Comparison of ENCODE assay signal across 12 mouse cellular contexts in genomic region chr17:35543412-35543861, GRCm38 (mm10). TPM values are rescaled to one million over a fixed set of nuclear protein-coding genes. Genes with fewer than 3 reads are reported as not detected.
DNase-seq lines count a peak whose midpoint lies in the region; ATAC-seq and TF ChIP-seq lines count a peak whose summit lies in the region.
"Had no signal": no experiment of that assay in that cellular context is flagged by ENCODE, and none has a peak within 500 bp of the region (broad histone marks: within the 10 kb centered on the region; RNA-seq: fewer than 3 reads in every experiment).

No protein-coding gene starts in this region.

- TF ChIP-seq CTCF in heart, postnatal 0 days (IDR thresholded peaks at IDR 0.05; ENCODE audit: low read depth), result no peak

- no peaks in the 10 kb centered on the region for H3K9me3 ChIP-seq in heart, postnatal 0 days (replicated peaks; ENCODE audit: control insufficient read depth, low read length)
- H3K9me3 ChIP-seq in heart, embryonic 10.5 days, result no peaks in the 10 kb centered on the region
- H3K9me3 ChIP-seq in embryonic facial prominence, embryonic 15.5 days (replicated peaks), result no peaks in the 10 kb centered on the region

- no peak overlapping the region for H3ac ChIP-seq in myocyte (ENCODE audit: control insufficient read depth, insufficient read length)

- peak; percentile 7 for DNase-seq in heart, postnatal 0 days (ENCODE audit: low spot score)
- no peak for DNase-seq in heart, embryonic 10.5 days (ENCODE audit: low spot score)
- peak; percentile 57 for DNase-seq in MN1 (ENCODE audit: low spot score)
- DNase-seq in kidney, postnatal 10 days, result no peak
- DNase-seq in kidney, postnatal 14 days, result no peak
- DNase-seq: cerebellum, postnatal 14 days; gastrocnemius, postnatal 36 days; kidney, adult 8-10 months; lung, postnatal 10 days had no signal

- H3K36me3 ChIP-seq in heart, postnatal 0 days (replicated peaks; ENCODE audit: control insufficient read depth, insufficient read depth, low read length), result no peaks in the 10 kb centered on the region
- H3K36me3 ChIP-seq in heart, embryonic 10.5 days, result no peaks in the 10 kb centered on the region
- H3K36me3 ChIP-seq in embryonic facial prominence, embryonic 15.5 days, result no peaks in the 10 kb centered on the region
- no peaks in the 10 kb centered on the region for H3K36me3 ChIP-seq in myocyte (ENCODE audit: control insufficient read depth, insufficient read depth)

- peak overlapping the region; percentile 0; the same call in 1 of the 2 replicates for H3K9ac ChIP-seq in heart, postnatal 0 days (replicated peaks; ENCODE audit: low read depth, low read length)
- H3K9ac ChIP-seq in embryonic facial prominence, embryonic 15.5 days, result no peak overlapping the region

- peaks cover 14% of the 10 kb centered on the region; the same call in 1 of the 2 replicates for H3K4me1 ChIP-seq in heart, postnatal 0 days (ENCODE audit: control insufficient read depth, insufficient read depth)
- peaks cover 17% of the 10 kb centered on the region for H3K4me1 ChIP-seq in heart, embryonic 10.5 days
- H3K4me1 ChIP-seq in embryonic facial prominence, embryonic 15.5 days, result peaks cover 15% of the 10 kb centered on the region; the same call in 1 of the 2 replicates

- no peak for TF ChIP-seq EP300 in heart, postnatal 0 days (IDR thresholded peaks at IDR 0.05; ENCODE audit: low read depth)

- peak overlapping the region; percentile 37 for H3K4me2 ChIP-seq in heart, postnatal 0 days (ENCODE audit: low read depth, low read length)
- H3K4me2 ChIP-seq in embryonic facial prominence, embryonic 15.5 days (replicated peaks), result 0 out of 2 replicates have a peak overlapping the region, but pooled peaks have one; percentile 8
- H3K4me2 ChIP-seq in myocyte (ENCODE audit: low read depth), result peak overlapping the region; percentile 66

- H3K27ac ChIP-seq in heart, postnatal 0 days (ENCODE audit: low read depth), result peak overlapping the region; percentile 15; the same call in 1 of the 2 replicates
- H3K27ac ChIP-seq in heart, embryonic 10.5 days, result no peak overlapping the region
- H3K27ac ChIP-seq in embryonic facial prominence, embryonic 15.5 days (replicated peaks), result no peak overlapping the region

- H3K27me3 ChIP-seq in heart, postnatal 0 days (ENCODE audit: control insufficient read depth, insufficient read depth, low read length), result no peaks in the 10 kb centered on the region
- 0 out of 2 replicates have a peak, but pooled peaks cover 7% of the 10 kb centered on the region for H3K27me3 ChIP-seq in heart, embryonic 10.5 days (ENCODE audit: insufficient read depth, poor library complexity, severe bottlenecking)
- H3K27me3 ChIP-seq in embryonic facial prominence, embryonic 15.5 days, result no peaks in the 10 kb centered on the region
- no peaks in the 10 kb centered on the region for H3K27me3 ChIP-seq in myocyte (ENCODE audit: control insufficient read depth, insufficient read depth, insufficient read length)

- WGBS in heart, postnatal 0 days, result 31% methylated on average over 14 of the region's 14 CpGs
- 51% methylated on average over 14 of the region's 14 CpGs for WGBS in heart, embryonic 10.5 days
- 31% methylated on average over 14 of the region's 14 CpGs for WGBS in embryonic facial prominence, embryonic 15.5 days

- no peak; the same call in 1 of the 2 replicates for ATAC-seq in heart, postnatal 0 days (ENCODE audit: insufficient read depth, low read depth)
- ATAC-seq in embryonic facial prominence, embryonic 15.5 days (ENCODE audit: insufficient number of reproducible peaks, low FRiP score, low TSS enrichment, low read depth), result no peak

- H3K79me2 ChIP-seq in myocyte (ENCODE audit: control insufficient read depth, insufficient read depth), result no peaks in the 10 kb centered on the region

- peak overlapping the region; percentile 16; the same call in 1 of the 2 replicates for H3K4me3 ChIP-seq in heart, postnatal 0 days (ENCODE audit: low read depth, low read length)
- H3K4me3 ChIP-seq in heart, embryonic 10.5 days, result no peak overlapping the region
- H3K4me3 ChIP-seq in embryonic facial prominence, embryonic 15.5 days (replicated peaks), result no peak overlapping the region
- H3K4me3 ChIP-seq in myocyte, result no peak overlapping the region

- TF ChIP-seq POLR2A in myocyte (IDR thresholded peaks at IDR 0.05; ENCODE audit: insufficient read length, low read depth), result peak; percentile 14

TF ChIP-seq in myocyte, 11 proteins besides CTCF, POLR2A, EP300 and RAD21:
- TF ChIP-seq REST (IDR thresholded peaks at IDR 0.05; ENCODE audit: insufficient read depth, insufficient read length), result no peak
- TF ChIP-seq TCF3 (IDR thresholded peaks at IDR 0.05; ENCODE audit: insufficient read length, low read depth), result no peak
- peak; percentile 35 for TF ChIP-seq TCF12 (IDR thresholded peaks at IDR 0.05; ENCODE audit: insufficient read depth, poor library complexity, severe bottlenecking)
- TF ChIP-seq MYOD1 (IDR thresholded peaks at IDR 0.05; ENCODE audit: control insufficient read depth in 1 of 3, insufficient read length in 2 of 3, low read depth in 2 of 3), result peak in 1 of 3 experiments; percentile 82
- TF ChIP-seq MYOG (IDR thresholded peaks at IDR 0.05; ENCODE audit: control insufficient read depth in 1 of 3, insufficient read depth in 1 of 3, insufficient read length in 2 of 3, low read depth in 2 of 3), result peak in 2 of 3 experiments; percentile 48 to 77
- TF ChIP-seq CEBPB (IDR thresholded peaks at IDR 0.05; ENCODE audit: insufficient read depth, poor library complexity, severe bottlenecking), result peak; percentile 72; the same call in 1 of the 2 replicates
- TF ChIP-seq POLR2AphosphoS2 (IDR thresholded peaks at IDR 0.05; ENCODE audit: insufficient read length, low read depth), result no peak

RNA-seq across cellular contexts. Expression of gene Cdsn, which starts 8.5 kb away (rescaled TPM):
- total RNA-seq in heart, postnatal 0 days (2014; rRNA removed; ENCODE audit: low replicate concordance), result 0.23 and 0.89 TPM in 2 replicates
- polyA plus RNA-seq in heart, postnatal 0 days (2015; fragmentation: Nextera tagmentation; extraction: Ambion mirVana), result 0.37 and 0.48 TPM in 2 replicates
- polyA plus RNA-seq in heart, embryonic 10.5 days (2016; fragmentation: Nextera tagmentation; extraction: Ambion mirVana), result 0.20 and 0.63 TPM in 2 replicates
- polyA plus RNA-seq in embryonic facial prominence, embryonic 15.5 days (2015; fragmentation: Nextera tagmentation; extraction: Ambion mirVana), result 12.1 and 12.5 TPM in 2 replicates
- polyA plus RNA-seq in myocyte (2012; fragmentation: generic; extraction: Trizol), result 55.4 TPM
- total RNA-seq: gastrocnemius, postnatal 36 days had no signal

RNA-seq across cellular contexts. Expression of gene Psors1c2, which starts 10.4 kb away (rescaled TPM):
- 1.3 TPM in 1 of 2 replicates, not detected in the other for total RNA-seq in heart, postnatal 0 days (2014; rRNA removed; ENCODE audit: low replicate concordance)
- 0.14 TPM in 1 of 2 replicates, not detected in the other for polyA plus RNA-seq in heart, postnatal 0 days (2015; fragmentation: Nextera tagmentation; extraction: Ambion mirVana)
- 0.81 and 1.1 TPM in 2 replicates for polyA plus RNA-seq in heart, embryonic 10.5 days (2016; fragmentation: Nextera tagmentation; extraction: Ambion mirVana)
- 20.4 and 22.7 TPM in 2 replicates for polyA plus RNA-seq in embryonic facial prominence, embryonic 15.5 days (2015; fragmentation: Nextera tagmentation; extraction: Ambion mirVana)
- polyA plus RNA-seq in myocyte (2012; fragmentation: generic; extraction: Trizol), result 0.07 TPM
- total RNA-seq: gastrocnemius, postnatal 36 days had no signal

RNA-seq across cellular contexts. Expression of gene 2300002M23Rik, which starts 23.8 kb away (rescaled TPM):
- total RNA-seq in heart, postnatal 0 days (2014; rRNA removed; ENCODE audit: low replicate concordance), result not detected in 2 replicates
- not detected in 2 replicates for polyA plus RNA-seq in heart, postnatal 0 days (2015; fragmentation: Nextera tagmentation; extraction: Ambion mirVana)
- not detected in 2 replicates for polyA plus RNA-seq in heart, embryonic 10.5 days (2016; fragmentation: Nextera tagmentation; extraction: Ambion mirVana)
- polyA plus RNA-seq in embryonic facial prominence, embryonic 15.5 days (2015; fragmentation: Nextera tagmentation; extraction: Ambion mirVana), result 21.5 and 39.7 TPM in 2 replicates
- not detected for polyA plus RNA-seq in myocyte (2012; fragmentation: generic; extraction: Trizol)
- total RNA-seq: gastrocnemius, postnatal 36 days; left cerebral cortex, postnatal 25 days had no signal

RNA-seq across cellular contexts. Expression of gene Cchcr1, which starts 26.5 kb away (rescaled TPM):
- 4.8 and 30.8 TPM in 2 replicates for total RNA-seq in heart, postnatal 0 days (2014; rRNA removed; ENCODE audit: low replicate concordance)
- 4.5 and 4.8 TPM in 2 replicates for polyA plus RNA-seq in heart, postnatal 0 days (2015; fragmentation: Nextera tagmentation; extraction: Ambion mirVana)
- polyA plus RNA-seq in heart, embryonic 10.5 days (2016; fragmentation: Nextera tagmentation; extraction: Ambion mirVana), result 17.2 and 17.9 TPM in 2 replicates
- polyA plus RNA-seq in embryonic facial prominence, embryonic 15.5 days (2015; fragmentation: Nextera tagmentation; extraction: Ambion mirVana), result 18.3 and 20.7 TPM in 2 replicates
- 8.8 TPM for polyA plus RNA-seq in myocyte (2012; fragmentation: generic; extraction: Trizol)

RNA-seq across cellular contexts. Expression of gene Tcf19, which starts 26.8 kb away (rescaled TPM):
- total RNA-seq in heart, postnatal 0 days (2014; rRNA removed; ENCODE audit: low replicate concordance), result 58.8 and 68.0 TPM in 2 replicates
- polyA plus RNA-seq in heart, postnatal 0 days (2015; fragmentation: Nextera tagmentation; extraction: Ambion mirVana), result 21.3 and 23.3 TPM in 2 replicates
- polyA plus RNA-seq in heart, embryonic 10.5 days (2016; fragmentation: Nextera tagmentation; extraction: Ambion mirVana), result 43.1 and 43.8 TPM in 2 replicates
- polyA plus RNA-seq in embryonic facial prominence, embryonic 15.5 days (2015; fragmentation: Nextera tagmentation; extraction: Ambion mirVana), result 86.0 and 86.2 TPM in 2 replicates
- 11.1 TPM for polyA plus RNA-seq in myocyte (2012; fragmentation: generic; extraction: Trizol)

Comparison
In these comparisons a context has a peak if more than half of its experiments do, and no peak if none do; other contexts are left out.
1. DNase-seq: peak in heart, postnatal 0 days (single experiment) and MN1 (single experiment); none in heart, embryonic 10.5 days (single experiment), kidney, postnatal 10 days (single experiment) and kidney, postnatal 14 days (single experiment).
2. H3K4me2 ChIP-seq: peak in every context shown above with its lines; median percentile 66 in myocyte; 37 in heart, postnatal 0 days; 8 in embryonic facial prominence, embryonic 15.5 days.
3. RNA of gene Psors1c2, which starts 10.4 kb away (polyA plus RNA-seq): 20.4 to 22.7 TPM in embryonic facial prominence, embryonic 15.5 days; 0.81 to 1.1 TPM in heart, embryonic 10.5 days, 0.14 TPM in heart, postnatal 0 days and 0.07 TPM in myocyte (single experiment); every median in the first group is over 10 times any median in the second.
4. RNA of gene 2300002M23Rik, which starts 23.8 kb away (polyA plus RNA-seq): 21.5 to 39.7 TPM in embryonic facial prominence, embryonic 15.5 days; not detected in heart, postnatal 0 days, not detected in heart, embryonic 10.5 days and not detected in myocyte (single experiment); every median in the first group is over 10 times any median in the second.